Mouse (Mus musculus) thymus, adult 2 months (tissue): Measurements from ENCODE around the gene Eif4e.

Source experiments
- CTCF ChIP-seq: fragments of 200-500 bp; IDR thresholded peaks from 2 replicates; pipeline ENCODE4 v1.5.1; 2012; ENCODE audit warnings: mild to moderate bottlenecking, control low read depth, low read length, moderate library complexity, borderline replicate concordance; ENCODE audit not compliant: control insufficient read depth, poor library complexity, insufficient read depth; ENCODE audit errors: extremely low read depth
- POLR2A ChIP-seq: fragments of 200-500 bp; IDR thresholded peaks from 2 replicates; pipeline ENCODE4 v1.6.1; 2012; ENCODE audit warnings: mild to moderate bottlenecking, low read length, control low read depth, moderate library complexity; ENCODE audit not compliant: control insufficient read depth, poor library complexity, insufficient read depth; ENCODE audit errors: extremely low read depth

GRCm38 (mm10) chr3:138527667-138528231 lies 1.8 kb downstream of the Eif4e start:
- no peak for TF ChIP-seq CTCF
- TF ChIP-seq POLR2A: no peak
